Mouse (Mus musculus) bone marrow macrophage, adult 2 months (primary cell): ENCODE data around the gene Gm3147.
"Not testable (repeated sequence)": the region's sequence is repeated elsewhere in the genome, so short reads cannot be mapped to it uniquely, and the experiment has no call there.

Experiments
- CTCF ChIP-seq: IDR thresholded peaks from 2 replicates; pipeline ENCODE4 v1.5.1; 2012; ENCODE audit warnings: low read depth, mild to moderate bottlenecking, low read length, moderate library complexity
- POLR2A ChIP-seq: IDR thresholded peaks from 2 replicates; pipeline ENCODE4 v1.6.1; 2012; ENCODE audit warnings: mild to moderate bottlenecking, low read depth, low read length, borderline replicate concordance

DNA sequence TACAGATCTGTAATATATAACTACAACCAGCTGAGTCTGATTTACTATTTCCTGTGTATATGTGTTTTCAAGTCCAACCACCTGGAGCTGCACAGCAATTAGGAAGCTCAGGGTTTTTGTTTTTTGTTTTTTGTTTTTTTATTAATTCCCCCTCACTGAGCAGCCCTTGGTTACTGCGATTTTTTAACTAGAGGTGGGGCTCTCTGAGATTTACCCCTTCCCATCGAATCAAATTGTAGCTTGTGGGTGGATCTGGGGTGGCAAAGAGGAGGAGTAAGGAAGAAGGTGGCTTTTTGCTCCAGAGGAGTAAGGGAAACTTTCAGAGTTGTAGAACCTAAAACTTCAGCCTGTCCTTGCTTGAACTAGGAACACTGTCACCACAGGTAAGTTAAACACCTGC is 31.9 kb upstream of the Gm3147 start, which contains the start of gene Gm6205:
- TF ChIP-seq CTCF, POLR2A: not testable (repeated sequence)
